Mouse (Mus musculus): ENCODE results near the gene Srpk2. TPM values are rescaled to one million over a fixed set of nuclear protein-coding genes. Genes with fewer than 3 reads are reported as not detected.
"Not testable (repeated sequence)": the region's sequence is repeated elsewhere in the genome, so short reads cannot be mapped to it uniquely, and the experiment has no call there.

Gene Srpk2
- total RNA-seq, 4 experiments from 2014 or later: 26.2 to 32.1 (median 28.7) TPM

- no peak for DNase-seq (ENCODE audit: low spot score in 2 of 2)
Measured at GRCm38 (mm10) chr5:23508630-23509029, 175.8 kb downstream of the Srpk2 start.

- DNase-seq (ENCODE audit: low spot score in 2 of 2): no peak
Measured at GRCm38 (mm10) chr5:23507210-23507609, 177.2 kb downstream of the Srpk2 start.

GRCm38 (mm10) chr5:23505578-23505977 is 178.8 kb downstream of the Srpk2 start:
- DNase-seq (ENCODE audit: low spot score in 2 of 2): no peak

GRCm38 (mm10) chr5:23502317-23502937 is 182.0 kb downstream of the Srpk2 start:
- DNase-seq (ENCODE audit: low spot score in 2 of 2): no peak

- no peak for DNase-seq (ENCODE audit: low spot score in 2 of 2)
Measured at GRCm38 (mm10) chr5:23501582-23502316, 182.7 kb downstream of the Srpk2 start.

- DNase-seq (ENCODE audit: low spot score in 2 of 2): no peak
Measured at GRCm38 (mm10) chr5:23500715-23501114, 183.7 kb downstream of the Srpk2 start.

- DNase-seq (ENCODE audit: low spot score in 2 of 2): no peak
Measured at GRCm38 (mm10) chr5:23499257-23499656, 185.2 kb downstream of the Srpk2 start.

GRCm38 (mm10) chr5:23497920-23498319 is 186.5 kb downstream of the Srpk2 start:
- DNase-seq (ENCODE audit: low spot score in 2 of 2): no peak

GRCm38 (mm10) chr5:23496933-23497332 is 187.5 kb downstream of the Srpk2 start:
- DNase-seq (ENCODE audit: low spot score in 2 of 2): no peak

GRCm38 (mm10) chr5:23496396-23496795 is 188.0 kb downstream of the Srpk2 start:
- DNase-seq (ENCODE audit: low spot score in 2 of 2): no peak

GRCm38 (mm10) chr5:23490797-23491196 is 193.6 kb downstream of the Srpk2 start:
- no peak for DNase-seq (ENCODE audit: low spot score in 2 of 2)

GRCm38 (mm10) chr5:23489231-23489630 is 195.2 kb downstream of the Srpk2 start:
- DNase-seq (ENCODE audit: low spot score in 2 of 2): no peak

GRCm38 (mm10) chr5:23483811-23484210 is 200.6 kb downstream of the Srpk2 start:
- DNase-seq (ENCODE audit: low spot score in 2 of 2): no peak

- DNase-seq (ENCODE audit: low spot score in 2 of 2): no peak
Measured at GRCm38 (mm10) chr5:23473098-23473873, 211.1 kb downstream of the Srpk2 start.

- DNase-seq (ENCODE audit: low spot score in 2 of 2): no peak
Measured at GRCm38 (mm10) chr5:23466546-23466945, 217.9 kb downstream of the Srpk2 start.

GRCm38 (mm10) chr5:23464743-23465142 is 219.7 kb downstream of the Srpk2 start:
- no peak for DNase-seq (ENCODE audit: low spot score in 2 of 2)

- DNase-seq (ENCODE audit: low spot score in 2 of 2): no peak
Measured at GRCm38 (mm10) chr5:23464247-23464646, 220.2 kb downstream of the Srpk2 start.

- DNase-seq (ENCODE audit: low spot score in 2 of 2): no peak
Measured at GRCm38 (mm10) chr5:23461688-23462087, 222.7 kb downstream of the Srpk2 start.

GRCm38 (mm10) chr5:23453561-23453960 is 230.9 kb downstream of the Srpk2 start:
- not testable (repeated sequence) for DNase-seq (ENCODE audit: low spot score in 2 of 2)
